Comparison of ENCODE assay signal across 7 mouse cellular contexts in the genomic region with DNA sequence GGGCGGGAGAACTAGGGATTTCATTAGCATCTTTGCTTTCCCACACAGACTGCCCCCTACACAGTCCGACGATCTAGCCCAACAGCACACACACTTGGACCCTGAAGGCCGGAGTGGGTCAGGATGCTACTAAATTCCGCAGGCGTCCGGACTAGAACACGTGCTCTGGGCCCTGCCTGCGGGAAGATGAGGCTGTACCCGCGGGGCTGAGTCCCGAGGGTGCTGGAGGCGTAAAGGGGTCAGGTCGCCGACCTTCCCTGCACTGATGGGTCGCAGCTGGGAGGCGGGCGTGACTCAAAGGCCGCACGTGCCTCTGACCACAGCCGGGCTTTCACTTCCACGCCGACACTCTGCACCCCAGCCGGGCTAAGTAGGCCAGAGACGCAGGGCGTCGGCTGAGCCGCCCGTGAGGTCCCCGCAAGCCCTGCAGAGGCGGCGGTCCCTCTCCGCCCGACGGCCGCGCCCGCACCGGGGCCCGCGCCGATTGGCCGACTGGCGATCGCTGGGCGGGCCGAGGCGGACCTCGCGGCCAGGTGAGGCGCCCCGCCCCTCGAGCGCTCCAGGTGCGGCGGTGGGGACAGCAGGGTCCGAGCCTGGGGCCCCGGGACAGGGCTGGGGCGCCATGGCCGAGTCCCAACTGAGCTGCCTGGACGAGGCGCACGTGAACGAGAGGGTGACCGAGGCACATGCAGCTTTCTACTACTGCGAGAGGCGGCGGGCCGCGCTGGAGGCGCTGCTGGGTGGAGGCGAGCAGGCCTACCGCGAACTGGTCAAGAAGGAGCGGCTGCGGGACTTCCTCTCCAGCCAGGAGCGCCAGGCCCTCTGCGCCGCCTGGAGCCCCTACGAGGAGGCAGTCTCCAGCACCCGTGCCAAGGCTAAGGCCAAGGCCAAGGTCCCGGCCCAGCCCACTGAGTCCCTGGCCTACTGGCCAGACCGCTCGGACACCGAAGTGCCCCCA. TPM values are rescaled to one million over a fixed set of nuclear protein-coding genes. Genes with fewer than 3 reads are reported as not detected.
DNase-seq lines count a peak whose midpoint lies in the region; ATAC-seq lines count a peak whose summit lies in the region.

A gene (plus strand): TSS at position 553 of the 958 bp plus-strand sequence.

- H3K27ac ChIP-seq in forebrain, embryonic 12.5 days = no peak within 1 kb of the TSS
- H3K27ac ChIP-seq in limb, embryonic 10.5 days = peak within 1 kb of the TSS; percentile 38

- peak within 1 kb of the TSS; percentile 42 for H3K4me3 ChIP-seq in forebrain, embryonic 12.5 days (replicated peaks)
- H3K4me3 ChIP-seq in limb, embryonic 10.5 days = peak within 1 kb of the TSS; percentile 55

- peaks cover 15% of the 10 kb centered on the region for H3K4me1 ChIP-seq in forebrain, embryonic 12.5 days
- peaks cover 13% of the 10 kb centered on the region for H3K4me1 ChIP-seq in limb, embryonic 10.5 days

- H3K9ac ChIP-seq in forebrain, embryonic 12.5 days = peak within 1 kb of the TSS; percentile 21; the same call in 1 of the 2 replicates

- peak; percentile 30; the same call in 1 of the 2 replicates for ATAC-seq in forebrain, embryonic 12.5 days (ENCODE audit: low FRiP score)

- peaks cover 55% of the 10 kb centered on the region for H3K27me3 ChIP-seq in forebrain, embryonic 12.5 days
- H3K27me3 ChIP-seq in limb, embryonic 10.5 days (ENCODE audit: low read depth, poor library complexity, severe bottlenecking) = peaks cover 65% of the 10 kb centered on the region
- H3K27me3 ChIP-seq in splenic B cell, adult 2 months (ENCODE audit: control insufficient read depth, insufficient read depth, low read length, poor library complexity, severe bottlenecking) = no peaks in the 10 kb centered on the region

- peak within 1 kb of the TSS; percentile 70 for H3K4me2 ChIP-seq in forebrain, embryonic 12.5 days

- H3K36me3 ChIP-seq in forebrain, embryonic 12.5 days (replicated peaks) = no peaks in the 10 kb centered on the region
- H3K36me3 ChIP-seq in limb, embryonic 10.5 days = no peaks in the 10 kb centered on the region
- H3K36me3 ChIP-seq in splenic B cell, adult 2 months (ENCODE audit: control insufficient read depth, insufficient read depth, low read length, poor library complexity, severe bottlenecking) = no peaks in the 10 kb centered on the region

- DNase-seq in adrenal gland, postnatal 25 days = peak; percentile 32
- peak; percentile 55 for DNase-seq in heart, postnatal 4 days
- peak; percentile 59 for DNase-seq in limb, embryonic 10.5 days (ENCODE audit: low spot score)
- DNase-seq in mesoderm, embryonic 11.5 days (ENCODE audit: low read depth, low spot score) = peak; percentile 40
- peak; percentile 87 for DNase-seq in splenic B cell, adult 2 months (ENCODE audit: low read depth, low spot score)
- no peak for DNase-seq in thymus, postnatal 0 days (ENCODE audit: low spot score)

- WGBS in forebrain, embryonic 12.5 days = 4% methylated on average over 83 of the region's 85 CpGs
- 3% methylated on average over 83 of the region's 85 CpGs for WGBS in limb, embryonic 10.5 days

- H3K9me3 ChIP-seq in forebrain, embryonic 12.5 days = no peaks in the 10 kb centered on the region
- no peaks in the 10 kb centered on the region for H3K9me3 ChIP-seq in limb, embryonic 10.5 days (replicated peaks)

RNA-seq across cellular contexts. Expression of the gene that starts here (rescaled TPM):
- 0.15 TPM in 1 of 2 replicates, not detected in the other for total RNA-seq in adrenal gland, postnatal 25 days (2021)
- 0.47 and 0.54 TPM in 2 replicates for polyA plus RNA-seq in forebrain, embryonic 12.5 days (2016; fragmentation: Nextera tagmentation; extraction: Ambion mirVana)
- under 1 TPM; 0.17 to 0.23 TPM for total RNA-seq in heart, postnatal 4 days (2021)
- polyA plus RNA-seq in limb, embryonic 10.5 days (2016; fragmentation: Nextera tagmentation; extraction: Ambion mirVana) = 0.98 and 1.2 TPM in 2 replicates
- polyA plus RNA-seq in thymus, postnatal 0 days (2015; fragmentation: Nextera tagmentation; extraction: Ambion mirVana) = 5.1 and 5.4 TPM in 2 replicates

Comparison
In these comparisons a context has a peak if more than half of its experiments do, and no peak if none do; other contexts are left out.
1. Peak in DNase-seq in adrenal gland, postnatal 25 days; RNA of the gene not detected or under 1 TPM.
2. Peak in ATAC-seq, H3K4me3 ChIP-seq, H3K9ac ChIP-seq and H3K4me2 ChIP-seq in forebrain, embryonic 12.5 days; RNA of the gene not detected or under 1 TPM.
3. Peak in DNase-seq in heart, postnatal 4 days; RNA of the gene not detected or under 1 TPM.